Mouse (Mus musculus): ENCODE results near the gene Nav2. TPM values are rescaled to one million over a fixed set of nuclear protein-coding genes. Genes with fewer than 3 reads are reported as not detected.

The Nav2 gene
- polyA plus RNA-seq, 1 experiment = 46.2 TPM

GRCm38 (mm10) chr7:49507943-49508506 is 599.5 kb downstream of the Nav2 start:
- no peaks in the 10 kb centered on the region for H3K36me3 ChIP-seq (ENCODE audit: control insufficient read depth, insufficient read depth, low read length)
- no peak overlapping the region for H3K4me3 ChIP-seq (ENCODE audit: control insufficient read depth, insufficient read depth, low read length)
- TF ChIP-seq POLR2A (IDR thresholded peaks at IDR 0.05; ENCODE audit: control insufficient read depth, extremely low read depth, insufficient read depth, low read length, poor library complexity) (no peak), CTCF (IDR thresholded peaks at IDR 0.05; ENCODE audit: borderline replicate concordance, control insufficient read depth, extremely low read depth, insufficient read depth, low read length, poor library complexity) (no peak)
- DNase-seq = no peak
- no peaks in the 10 kb centered on the region for H3K27me3 ChIP-seq (ENCODE audit: control insufficient read depth, insufficient read depth, low read length)
- peaks cover 7% of the 10 kb centered on the region for H3K4me1 ChIP-seq (replicated peaks; ENCODE audit: control insufficient read depth, insufficient read depth, low read length)
- no peak overlapping the region for H3K27ac ChIP-seq (ENCODE audit: control insufficient read depth, insufficient read depth, low read length)
- WGBS = 94% methylated on average over 7 of the region's 7 CpGs

- Histone ChIP-seq H3K4me3 (ENCODE audit: control insufficient read depth, insufficient read depth, low read length) (no peak overlapping the region), H3K27ac (ENCODE audit: control insufficient read depth, insufficient read depth, low read length) (no peak overlapping the region), H3K4me1 (replicated peaks; ENCODE audit: control insufficient read depth, insufficient read depth, low read length) (peaks cover 7% of the 10 kb centered on the region), H3K36me3 (ENCODE audit: control insufficient read depth, insufficient read depth, low read length) (no peaks in the 10 kb centered on the region), H3K27me3 (ENCODE audit: control insufficient read depth, insufficient read depth, low read length) (no peaks in the 10 kb centered on the region)
- WGBS = 91% methylated on average over 7 of the region's 7 CpGs
- no peak for DNase-seq
- TF ChIP-seq CTCF (IDR thresholded peaks at IDR 0.05; ENCODE audit: borderline replicate concordance, control insufficient read depth, extremely low read depth, insufficient read depth, low read length, poor library complexity) (no peak), POLR2A (IDR thresholded peaks at IDR 0.05; ENCODE audit: control insufficient read depth, extremely low read depth, insufficient read depth, low read length, poor library complexity) (no peak)
Observed at GRCm38 (mm10) chr7:49511820-49512453, 603.4 kb downstream of the Nav2 start.

GRCm38 (mm10) chr7:49513763-49514437 is 605.4 kb downstream of the Nav2 start:
- WGBS = 93% methylated on average over 6 of the region's 6 CpGs
- Histone ChIP-seq H3K36me3 (ENCODE audit: control insufficient read depth, insufficient read depth, low read length) (no peaks in the 10 kb centered on the region), H3K4me3 (ENCODE audit: control insufficient read depth, insufficient read depth, low read length) (no peak overlapping the region), H3K27ac (ENCODE audit: control insufficient read depth, insufficient read depth, low read length) (no peak overlapping the region), H3K4me1 (replicated peaks; ENCODE audit: control insufficient read depth, insufficient read depth, low read length) (peaks cover under 1% of the 10 kb centered on the region), H3K27me3 (ENCODE audit: control insufficient read depth, insufficient read depth, low read length) (no peaks in the 10 kb centered on the region)
- TF ChIP-seq POLR2A (IDR thresholded peaks at IDR 0.05; ENCODE audit: control insufficient read depth, extremely low read depth, insufficient read depth, low read length, poor library complexity) = no peak
- DNase-seq = no peak

GRCm38 (mm10) chr7:49515012-49515411 is 606.5 kb downstream of the Nav2 start:
- H3K4me1 ChIP-seq (replicated peaks; ENCODE audit: control insufficient read depth, insufficient read depth, low read length) = no peaks in the 10 kb centered on the region
- H3K36me3 ChIP-seq (ENCODE audit: control insufficient read depth, insufficient read depth, low read length) = no peaks in the 10 kb centered on the region
- no peak overlapping the region for H3K27ac ChIP-seq (ENCODE audit: control insufficient read depth, insufficient read depth, low read length)
- 50% methylated on average over 2 of the region's 2 CpGs for WGBS
- no peak for DNase-seq
- H3K27me3 ChIP-seq (ENCODE audit: control insufficient read depth, insufficient read depth, low read length) = no peaks in the 10 kb centered on the region
- H3K4me3 ChIP-seq (ENCODE audit: control insufficient read depth, insufficient read depth, low read length) = no peak overlapping the region
- no peak for TF ChIP-seq POLR2A (IDR thresholded peaks at IDR 0.05; ENCODE audit: control insufficient read depth, extremely low read depth, insufficient read depth, low read length, poor library complexity)
- no peak for TF ChIP-seq CTCF (IDR thresholded peaks at IDR 0.05; ENCODE audit: borderline replicate concordance, control insufficient read depth, extremely low read depth, insufficient read depth, low read length, poor library complexity)

- WGBS = 88% methylated on average over 2 of the region's 2 CpGs
- no peaks in the 10 kb centered on the region for H3K27me3 ChIP-seq (ENCODE audit: control insufficient read depth, insufficient read depth, low read length)
- H3K4me1 ChIP-seq (replicated peaks; ENCODE audit: control insufficient read depth, insufficient read depth, low read length) = peaks cover 17% of the 10 kb centered on the region
- H3K36me3 ChIP-seq (ENCODE audit: control insufficient read depth, insufficient read depth, low read length) = no peaks in the 10 kb centered on the region
- no peak for TF ChIP-seq POLR2A (IDR thresholded peaks at IDR 0.05; ENCODE audit: control insufficient read depth, extremely low read depth, insufficient read depth, low read length, poor library complexity)
- H3K27ac ChIP-seq (ENCODE audit: control insufficient read depth, insufficient read depth, low read length) = no peak overlapping the region
- no peak overlapping the region for H3K4me3 ChIP-seq (ENCODE audit: control insufficient read depth, insufficient read depth, low read length)
- no peak for DNase-seq
Observed at GRCm38 (mm10) chr7:49520504-49520903, 612.0 kb downstream of the Nav2 start.

- 87% methylated on average over 4 of the region's 4 CpGs for WGBS
- no peak overlapping the region for H3K4me3 ChIP-seq (ENCODE audit: control insufficient read depth, insufficient read depth, low read length)
- peaks cover 17% of the 10 kb centered on the region for H3K4me1 ChIP-seq (replicated peaks; ENCODE audit: control insufficient read depth, insufficient read depth, low read length)
- no peak for DNase-seq
- H3K27me3 ChIP-seq (ENCODE audit: control insufficient read depth, insufficient read depth, low read length) = no peaks in the 10 kb centered on the region
- H3K27ac ChIP-seq (ENCODE audit: control insufficient read depth, insufficient read depth, low read length) = no peak overlapping the region
- H3K36me3 ChIP-seq (ENCODE audit: control insufficient read depth, insufficient read depth, low read length) = no peaks in the 10 kb centered on the region
- TF ChIP-seq POLR2A (IDR thresholded peaks at IDR 0.05; ENCODE audit: control insufficient read depth, extremely low read depth, insufficient read depth, low read length, poor library complexity) (no peak), CTCF (IDR thresholded peaks at IDR 0.05; ENCODE audit: borderline replicate concordance, control insufficient read depth, extremely low read depth, insufficient read depth, low read length, poor library complexity) (no peak)
Observed at GRCm38 (mm10) chr7:49521349-49521748, 612.8 kb downstream of the Nav2 start.
